Mouse (Mus musculus) hindbrain, postnatal 0 days (tissue): ENCODE data around the gene Dlg1. TPM values are rescaled to one million over a fixed set of nuclear protein-coding genes. Genes with fewer than 3 reads are reported as not detected.

Experiments used
- ATAC-seq: fragments of 200-750 bp; cut with Nextera tagmentation; 2 replicates; pipeline ENCODE4 v1.8.0; 2017; ENCODE audit warnings: mild to moderate bottlenecking, moderate TSS enrichment, moderate library complexity
- DNase-seq: peaks from one replicate; pipeline ENCODE4 v3.0.0-alpha.2; 2015; ENCODE audit warnings: low spot score
- H3K27ac ChIP-seq: fragments of 300-500 bp; sonication (generic); 2 replicates; pipeline ENCODE4 v1.5.1; 2014; ENCODE audit warnings: mild to moderate bottlenecking
- H3K27me3 ChIP-seq: fragments of 300-500 bp; sonication (generic); 2 replicates; pipeline ENCODE4 v1.6.1; 2014; ENCODE audit warnings: low read length, mixed read lengths; ENCODE audit not compliant: insufficient read depth
- H3K36me3 ChIP-seq: fragments of 300-500 bp; sonication (generic); 2 replicates; pipeline ENCODE4 v1.6.1; 2014; ENCODE audit warnings: low read length, mixed read lengths; ENCODE audit not compliant: insufficient read depth
- H3K4me1 ChIP-seq: fragments of 300-500 bp; sonication (generic); 2 replicates; pipeline ENCODE4 v1.6.1; 2014; ENCODE audit warnings: antibody characterized with exemption, low read length, mixed read lengths; ENCODE audit not compliant: insufficient read depth
- H3K4me2 ChIP-seq: fragments of 300-500 bp; sonication (generic); 2 replicates; pipeline ENCODE4 v1.6.1; 2014; ENCODE audit warnings: low read depth, mild to moderate bottlenecking, low read length, moderate library complexity, mixed read lengths
- H3K4me3 ChIP-seq: fragments of 300-500 bp; sonication (generic); 2 replicates; pipeline ENCODE4 v1.5.1; 2014; ENCODE audit warnings: low read length
- H3K9ac ChIP-seq: fragments of 300-500 bp; sonication (generic); replicated peaks from 2 replicates; pipeline ENCODE4 v1.6.1; 2014; ENCODE audit warnings: mild to moderate bottlenecking, low read length, moderate library complexity, mixed read lengths
- H3K9me3 ChIP-seq: fragments of 300-500 bp; sonication (generic); 2 replicates; pipeline ENCODE4 v1.6.1; 2016; ENCODE audit warnings: low read length, mixed read lengths
- CTCF ChIP-seq: IDR thresholded peaks from 2 replicates; pipeline ENCODE4 v1.5.1; 2016; ENCODE audit warnings: antibody characterized with exemption, control low read depth, low read depth
- WGBS: fragments of 180-500 bp; shearing (Covaris S2); extraction: QIAGEN DNeasy Blood & Tissue Kit; methylation state at CpG from one replicate; pipeline ENCODE4 v1.1.7; 2014; 5-methylcytosine and 5-hydroxymethylcytosine counted together
- polyA plus RNA-seq: library from polyadenylated mRNA; unstranded; fragments of >200 nt; fragmentation: Nextera tagmentation; extraction: Ambion mirVana; gene quantifications from 2 replicates; pipeline ENCODE4 v1.2.1, GENCODE M21; 2015
- total RNA-seq: library from RNA; depleted of rRNA; stranded (reverse); fragments of >200 nt; gene quantifications from 2 replicates; pipeline ENCODE4 v1.2.3, GENCODE M21; 2014; rRNA removed

The Dlg1 gene
- total and polyA plus RNA-seq, 2 experiments from 2014 or later, result 11.3 to 22.7 TPM

- no peaks in the 10 kb centered on the region for H3K9me3 ChIP-seq
- H3K4me2 ChIP-seq, result peak overlapping the region; percentile 22
- no peak for TF ChIP-seq CTCF
- H3K27me3 ChIP-seq, result no peaks in the 10 kb centered on the region
- no peak overlapping the region; the same call in 1 of the 2 replicates for H3K9ac ChIP-seq
- H3K4me3 ChIP-seq, result no peak overlapping the region
- WGBS, result 14% methylated on average over 9 of the region's 9 CpGs
- DNase-seq, result peak; percentile 25
- no peaks in the 10 kb centered on the region for H3K36me3 ChIP-seq
- no peaks in the 10 kb centered on the region for H3K4me1 ChIP-seq
- peak; percentile 57; the same call in 1 of the 2 replicates for ATAC-seq
- H3K27ac ChIP-seq, result peak overlapping the region; percentile 41; the same call in 1 of the 2 replicates
Measured at GRCm38 (mm10) chr16:31906896-31907295, 243.7 kb downstream of the Dlg1 start.

GRCm38 (mm10) chr16:31908959-31909358, 245.7 kb downstream of the Dlg1 start:
- DNase-seq, result no peak
- Histone ChIP-seq H3K27me3 (no peaks in the 10 kb centered on the region), H3K9me3 (no peaks in the 10 kb centered on the region), H3K4me2 (no peak overlapping the region), H3K27ac (no peak overlapping the region), H3K4me1 (no peaks in the 10 kb centered on the region), H3K4me3 (no peak overlapping the region), H3K36me3 (no peaks in the 10 kb centered on the region), H3K9ac (no peak overlapping the region)
- no peak for ATAC-seq
- TF ChIP-seq CTCF, result no peak
- 60% methylated on average over 11 of the region's 11 CpGs for WGBS

GRCm38 (mm10) chr16:31910281-31910847, 247.1 kb downstream of the Dlg1 start:
- H3K27ac ChIP-seq, result no peak overlapping the region

GRCm38 (mm10) chr16:31917776-31918175, 254.5 kb downstream of the Dlg1 start:
- DNase-seq (no peak), ATAC-seq (no peak)
- no peak for TF ChIP-seq CTCF
- Histone ChIP-seq H3K9me3 (no peaks in the 10 kb centered on the region), H3K4me2 (no peak overlapping the region), H3K9ac (no peak overlapping the region), H3K4me1 (no peaks in the 10 kb centered on the region), H3K36me3 (no peaks in the 10 kb centered on the region), H3K27me3 (no peaks in the 10 kb centered on the region), H3K4me3 (no peak overlapping the region), H3K27ac (no peak overlapping the region)
- WGBS, result 77% methylated on average over 11 of the region's 11 CpGs

More at GRCm38 (mm10) chr16:31910281-31910847, 247.1 kb downstream of the Dlg1 start:
- no peak overlapping the region for H3K4me3 ChIP-seq
- no peak for TF ChIP-seq CTCF
- no peaks in the 10 kb centered on the region for H3K36me3 ChIP-seq
- H3K9me3 ChIP-seq, result no peaks in the 10 kb centered on the region
- WGBS, result 74% methylated on average over 10 of the region's 10 CpGs
- ATAC-seq (no peak), DNase-seq (no peak)
- H3K9ac ChIP-seq, result no peak overlapping the region
- no peak overlapping the region for H3K4me2 ChIP-seq
- no peaks in the 10 kb centered on the region for H3K27me3 ChIP-seq
- no peaks in the 10 kb centered on the region for H3K4me1 ChIP-seq

- Histone ChIP-seq H3K27me3 (no peaks in the 10 kb centered on the region), H3K4me1 (no peaks in the 10 kb centered on the region), H3K9me3 (no peaks in the 10 kb centered on the region), H3K4me3 (no peak overlapping the region), H3K9ac (no peak overlapping the region), H3K27ac (no peak overlapping the region), H3K4me2 (peak overlapping the region; percentile 19; the same call in 1 of the 2 replicates), H3K36me3 (no peaks in the 10 kb centered on the region)
- DNase-seq (peak; percentile 95), ATAC-seq (peak; percentile 83)
- 3% methylated on average over 14 of the region's 14 CpGs for WGBS
- TF ChIP-seq CTCF, result peak; percentile 95
Measured at GRCm38 (mm10) chr16:31918248-31918724, 255.0 kb downstream of the Dlg1 start.

- TF ChIP-seq CTCF, result no peak
- WGBS, result 93% methylated on average over 6 of the region's 6 CpGs
- Histone ChIP-seq H3K4me1 (no peaks in the 10 kb centered on the region), H3K4me3 (no peak overlapping the region), H3K9me3 (no peaks in the 10 kb centered on the region), H3K27ac (no peak overlapping the region), H3K27me3 (no peaks in the 10 kb centered on the region), H3K4me2 (no peak overlapping the region), H3K9ac (no peak overlapping the region), H3K36me3 (no peaks in the 10 kb centered on the region)
- DNase-seq (no peak), ATAC-seq (no peak)
Measured at GRCm38 (mm10) chr16:31924368-31924767, 261.1 kb downstream of the Dlg1 start.

Other genes with a start within 250 kb of the Dlg1 start
- 102 and 108 TPM in 2 replicates for gene Bdh1, start 241.2 kb upstream of the Dlg1 start, total RNA-seq
- gene Bdh1, start 241.2 kb upstream of the Dlg1 start, polyA plus RNA-seq, result 134 and 137 TPM in 2 replicates
- 0.14 and 0.16 TPM in 2 replicates for gene Meltf, start 215.4 kb downstream of the Dlg1 start, total RNA-seq
- gene Meltf, start 215.4 kb downstream of the Dlg1 start, polyA plus RNA-seq, result 0.18 and 0.41 TPM in 2 replicates